Mouse (Mus musculus): ENCODE measurements at regions not wholly inside any gene's neighbourhood (a gene's known extent, or its start where the extent isn't known, plus 50 kb on each side); places are given as distances from the start of the nearest gene placed in this dataset.

DNA sequence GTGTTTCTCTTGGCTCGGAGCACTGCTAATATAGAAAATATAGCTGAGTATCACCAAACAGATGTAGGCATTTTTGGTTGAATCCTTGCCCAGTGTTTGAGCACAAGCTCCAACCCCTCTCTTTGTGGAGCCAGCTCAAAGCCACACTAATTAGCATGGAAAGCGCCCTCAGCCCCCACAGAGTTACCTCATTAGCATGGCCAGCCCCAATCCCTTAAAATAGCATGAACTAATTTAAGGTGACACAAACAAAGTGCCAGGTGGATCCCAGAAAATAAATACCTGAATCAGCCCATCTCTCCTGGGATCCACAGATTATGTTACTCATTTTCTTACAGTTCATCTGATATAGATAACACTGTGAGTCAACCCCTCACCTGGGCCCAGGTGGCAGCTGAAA is 79.7 kb upstream of the Ankrd50 start:
- Histone ChIP-seq H3K27me3 (ENCODE audit: control insufficient read depth, insufficient read depth, low read length) (no peaks in the 10 kb centered on the region), H3K4me3 (replicated peaks; ENCODE audit: low read length) (no peak overlapping the region), H3K27ac (ENCODE audit: low read length) (no peak overlapping the region), H3K9me3 (replicated peaks; ENCODE audit: control insufficient read depth, low read length) (no peaks in the 10 kb centered on the region), H3K4me2 (ENCODE audit: low read depth, low read length) (no peak overlapping the region), H3K4me1 (ENCODE audit: control insufficient read depth, insufficient read depth, low read length) (0 out of 2 replicates have a peak, but pooled peaks cover 3% of the 10 kb centered on the region), H3K36me3 (ENCODE audit: control insufficient read depth, insufficient read depth, low read length) (no peaks in the 10 kb centered on the region), H3K9ac (ENCODE audit: low read length) (no peak overlapping the region)
- WGBS = 38% methylated on average over 2 of the region's 2 CpGs
- no peak for ATAC-seq (ENCODE audit: insufficient read depth, low FRiP score)

- H3K4me2 ChIP-seq (ENCODE audit: low read depth, low read length) = no peak overlapping the region
- 0 out of 2 replicates have a peak, but pooled peaks cover 3% of the 10 kb centered on the region for H3K4me1 ChIP-seq (ENCODE audit: control insufficient read depth, insufficient read depth, low read length)
- no peak for ATAC-seq (ENCODE audit: insufficient read depth, low FRiP score)
- H3K4me3 ChIP-seq (replicated peaks; ENCODE audit: low read length) = no peak overlapping the region
- no peaks in the 10 kb centered on the region for H3K36me3 ChIP-seq (ENCODE audit: control insufficient read depth, insufficient read depth, low read length)
- H3K9ac ChIP-seq (ENCODE audit: low read length) = no peak overlapping the region
- H3K27me3 ChIP-seq (ENCODE audit: control insufficient read depth, insufficient read depth, low read length) = no peaks in the 10 kb centered on the region
- WGBS = 30% methylated on average over 2 of the region's 2 CpGs
- H3K27ac ChIP-seq (ENCODE audit: low read length) = no peak overlapping the region
- no peaks in the 10 kb centered on the region for H3K9me3 ChIP-seq (replicated peaks; ENCODE audit: control insufficient read depth, low read length)
Observed at GRCm38 (mm10) chr3:38561186-38561585, 76.5 kb upstream of the Ankrd50 start.

DNA sequence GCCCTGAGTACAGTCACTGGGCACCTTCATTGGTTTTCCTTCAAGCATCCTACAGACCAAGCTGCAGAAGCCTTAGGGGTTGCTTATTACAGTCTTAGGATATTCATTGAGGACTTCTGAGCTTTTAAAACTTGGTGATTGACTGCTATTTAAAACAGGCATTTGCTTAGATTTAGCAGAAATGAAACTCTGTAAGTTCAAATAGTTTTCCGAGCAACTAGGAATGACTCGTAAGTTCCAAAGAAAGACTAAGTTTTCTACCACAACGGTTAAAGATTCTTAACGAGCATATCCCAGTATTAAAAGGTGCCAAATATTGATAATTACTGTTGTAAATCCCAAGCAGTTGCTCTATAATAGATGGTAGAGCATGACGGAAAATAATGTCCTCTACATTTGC is 71.3 kb upstream of the Ankrd50 start:
- H3K4me2 ChIP-seq (ENCODE audit: low read depth, low read length) = no peak overlapping the region
- 90% methylated on average over 5 of the region's 5 CpGs for WGBS
- H3K27me3 ChIP-seq (ENCODE audit: control insufficient read depth, insufficient read depth, low read length) = no peaks in the 10 kb centered on the region
- no peak for ATAC-seq (ENCODE audit: insufficient read depth, low FRiP score)
- H3K4me1 ChIP-seq (ENCODE audit: control insufficient read depth, insufficient read depth, low read length) = no peaks in the 10 kb centered on the region
- no peaks in the 10 kb centered on the region for H3K9me3 ChIP-seq (replicated peaks; ENCODE audit: control insufficient read depth, low read length)
- H3K27ac ChIP-seq (ENCODE audit: low read length) = no peak overlapping the region
- no peak overlapping the region for H3K9ac ChIP-seq (ENCODE audit: low read length)
- H3K4me3 ChIP-seq (replicated peaks; ENCODE audit: low read length) = no peak overlapping the region
- no peaks in the 10 kb centered on the region for H3K36me3 ChIP-seq (ENCODE audit: control insufficient read depth, insufficient read depth, low read length)

DNA sequence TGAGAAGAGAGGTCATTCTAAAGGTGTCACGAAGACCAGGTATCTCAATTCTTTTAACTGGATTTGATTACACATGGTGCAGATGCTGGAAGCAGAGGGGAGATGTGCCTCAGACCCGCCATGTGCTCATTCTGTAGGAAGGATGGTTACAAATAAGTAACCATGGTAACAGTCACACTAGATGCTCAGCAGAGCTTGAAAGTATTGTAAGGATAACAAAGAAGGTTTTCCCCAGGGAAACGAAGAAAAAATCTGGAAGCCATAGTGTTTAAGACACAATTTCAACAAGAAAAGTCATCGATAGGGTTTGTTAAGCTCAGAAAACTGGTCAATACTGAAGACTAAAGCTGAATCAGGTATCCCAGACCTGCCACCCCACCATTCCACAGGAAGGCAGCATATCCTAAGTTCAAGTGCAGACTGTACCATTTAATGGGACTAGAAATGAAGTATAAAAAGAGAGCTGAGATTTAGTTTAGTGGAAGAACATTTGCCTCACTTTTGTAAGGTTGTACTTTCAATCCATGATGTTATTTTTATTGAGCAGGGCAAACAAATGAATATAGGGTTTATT is 68.9 kb upstream of the Ankrd50 start:
- H3K27me3 ChIP-seq (ENCODE audit: control insufficient read depth, insufficient read depth, low read length) = no peaks in the 10 kb centered on the region
- no peak for ATAC-seq (ENCODE audit: insufficient read depth, low FRiP score)
- no peaks in the 10 kb centered on the region for H3K4me1 ChIP-seq (ENCODE audit: control insufficient read depth, insufficient read depth, low read length)
- H3K9ac ChIP-seq (ENCODE audit: low read length) = no peak overlapping the region
- H3K36me3 ChIP-seq (ENCODE audit: control insufficient read depth, insufficient read depth, low read length) = no peaks in the 10 kb centered on the region
- no peaks in the 10 kb centered on the region for H3K9me3 ChIP-seq (replicated peaks; ENCODE audit: control insufficient read depth, low read length)
- H3K4me2 ChIP-seq (ENCODE audit: low read depth, low read length) = no peak overlapping the region
- 83% methylated on average over 4 of the region's 4 CpGs for WGBS
- H3K4me3 ChIP-seq (replicated peaks; ENCODE audit: low read length) = no peak overlapping the region
- H3K27ac ChIP-seq (ENCODE audit: low read length) = no peak overlapping the region

- H3K4me3 ChIP-seq (replicated peaks; ENCODE audit: low read length) = no peak overlapping the region
- peaks cover under 1% of the 10 kb centered on the region; the same call in 1 of the 2 replicates for H3K4me1 ChIP-seq (ENCODE audit: control insufficient read depth, insufficient read depth, low read length)
- no peak overlapping the region for H3K9ac ChIP-seq (ENCODE audit: low read length)
- H3K27me3 ChIP-seq (ENCODE audit: control insufficient read depth, insufficient read depth, low read length) = no peaks in the 10 kb centered on the region
- 0 out of 2 replicates have a peak, but pooled peaks have one; percentile 47 for ATAC-seq (ENCODE audit: insufficient read depth, low FRiP score)
- 52% methylated on average over 3 of the region's 3 CpGs for WGBS
- no peak overlapping the region for H3K4me2 ChIP-seq (ENCODE audit: low read depth, low read length)
- H3K36me3 ChIP-seq (ENCODE audit: control insufficient read depth, insufficient read depth, low read length) = no peaks in the 10 kb centered on the region
- peak overlapping the region; percentile 57; the same call in 1 of the 2 replicates for H3K27ac ChIP-seq (ENCODE audit: low read length)
- no peaks in the 10 kb centered on the region for H3K9me3 ChIP-seq (replicated peaks; ENCODE audit: control insufficient read depth, low read length)
Observed at GRCm38 (mm10) chr3:38547032-38547431, 62.4 kb upstream of the Ankrd50 start.

GRCm38 (mm10) chr3:38545501-38545896 is 60.9 kb upstream of the Ankrd50 start:
- no peak overlapping the region for H3K4me3 ChIP-seq (replicated peaks; ENCODE audit: low read length)
- WGBS = 84% methylated on average over 3 of the region's 3 CpGs
- H3K27me3 ChIP-seq (ENCODE audit: control insufficient read depth, insufficient read depth, low read length) = no peaks in the 10 kb centered on the region
- H3K9ac ChIP-seq (ENCODE audit: low read length) = no peak overlapping the region
- H3K9me3 ChIP-seq (replicated peaks; ENCODE audit: control insufficient read depth, low read length) = no peaks in the 10 kb centered on the region
- no peak for ATAC-seq (ENCODE audit: insufficient read depth, low FRiP score)
- no peaks in the 10 kb centered on the region for H3K36me3 ChIP-seq (ENCODE audit: control insufficient read depth, insufficient read depth, low read length)
- peaks cover 5% of the 10 kb centered on the region; the same call in 1 of the 2 replicates for H3K4me1 ChIP-seq (ENCODE audit: control insufficient read depth, insufficient read depth, low read length)
- no peak overlapping the region for H3K27ac ChIP-seq (ENCODE audit: low read length)
- H3K4me2 ChIP-seq (ENCODE audit: low read depth, low read length) = no peak overlapping the region

- Histone ChIP-seq H3K27ac (ENCODE audit: low read length) (no peak overlapping the region), H3K4me2 (ENCODE audit: low read depth, low read length) (no peak overlapping the region), H3K4me1 (ENCODE audit: control insufficient read depth, insufficient read depth, low read length) (peaks cover 5% of the 10 kb centered on the region; the same call in 1 of the 2 replicates), H3K27me3 (ENCODE audit: control insufficient read depth, insufficient read depth, low read length) (no peaks in the 10 kb centered on the region), H3K4me3 (replicated peaks; ENCODE audit: low read length) (no peak overlapping the region), H3K9ac (ENCODE audit: low read length) (no peak overlapping the region), H3K36me3 (ENCODE audit: control insufficient read depth, insufficient read depth, low read length) (no peaks in the 10 kb centered on the region), H3K9me3 (replicated peaks; ENCODE audit: control insufficient read depth, low read length) (no peaks in the 10 kb centered on the region)
- ATAC-seq (ENCODE audit: insufficient read depth, low FRiP score) = no peak
- WGBS = 87% methylated on average over 4 of the region's 4 CpGs
Observed at GRCm38 (mm10) chr3:38544718-38545500, 60.3 kb upstream of the Ankrd50 start.

DNA sequence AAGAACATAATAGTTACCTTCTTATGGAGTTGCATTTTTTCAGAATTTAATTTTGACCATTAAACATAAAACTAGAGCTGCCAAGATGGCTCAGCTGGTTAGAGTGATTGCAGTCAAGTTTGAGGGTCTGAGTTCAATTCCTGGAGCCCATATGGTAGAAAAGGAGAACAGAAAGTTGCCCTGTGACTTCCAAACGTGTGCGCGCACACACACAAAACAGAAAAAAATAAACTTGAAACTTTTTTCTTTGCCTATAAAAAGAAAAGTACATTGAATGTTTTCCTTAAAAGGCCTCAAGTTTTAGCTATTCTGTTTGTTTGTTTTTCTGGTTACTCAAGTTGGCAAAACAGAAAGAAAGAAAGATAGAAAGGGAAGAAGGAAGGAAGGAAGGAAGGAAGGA is 59.2 kb upstream of the Ankrd50 start:
- Histone ChIP-seq H3K4me2 (ENCODE audit: low read depth, low read length) (no peak overlapping the region), H3K36me3 (ENCODE audit: control insufficient read depth, insufficient read depth, low read length) (no peaks in the 10 kb centered on the region), H3K9me3 (replicated peaks; ENCODE audit: control insufficient read depth, low read length) (no peaks in the 10 kb centered on the region), H3K27ac (ENCODE audit: low read length) (no peak overlapping the region), H3K4me3 (replicated peaks; ENCODE audit: low read length) (no peak overlapping the region), H3K9ac (ENCODE audit: low read length) (no peak overlapping the region), H3K4me1 (ENCODE audit: control insufficient read depth, insufficient read depth, low read length) (peaks cover 5% of the 10 kb centered on the region; the same call in 1 of the 2 replicates), H3K27me3 (ENCODE audit: control insufficient read depth, insufficient read depth, low read length) (no peaks in the 10 kb centered on the region)
- ATAC-seq (ENCODE audit: insufficient read depth, low FRiP score) = no peak
- 86% methylated on average over 3 of the region's 3 CpGs for WGBS

GRCm38 (mm10) chr3:38541296-38541695 is 56.7 kb upstream of the Ankrd50 start:
- no peaks in the 10 kb centered on the region for H3K27me3 ChIP-seq (ENCODE audit: control insufficient read depth, insufficient read depth, low read length)
- no peak for ATAC-seq (ENCODE audit: insufficient read depth, low FRiP score)
- H3K4me2 ChIP-seq (ENCODE audit: low read depth, low read length) = no peak overlapping the region
- H3K9ac ChIP-seq (ENCODE audit: low read length) = no peak overlapping the region
- H3K4me1 ChIP-seq (ENCODE audit: control insufficient read depth, insufficient read depth, low read length) = peaks cover 5% of the 10 kb centered on the region; the same call in 1 of the 2 replicates
- no peak overlapping the region for H3K27ac ChIP-seq (ENCODE audit: low read length)
- H3K36me3 ChIP-seq (ENCODE audit: control insufficient read depth, insufficient read depth, low read length) = no peaks in the 10 kb centered on the region
- no peaks in the 10 kb centered on the region for H3K9me3 ChIP-seq (replicated peaks; ENCODE audit: control insufficient read depth, low read length)
- no peak overlapping the region for H3K4me3 ChIP-seq (replicated peaks; ENCODE audit: low read length)
- 64% methylated on average over 3 of the region's 3 CpGs for WGBS
